Mouse (Mus musculus): Measurements from ENCODE around the gene Il1rap. TPM values are rescaled to one million over a fixed set of nuclear protein-coding genes. Genes with fewer than 3 reads are reported as not detected.

The Il1rap gene
- total RNA-seq, 2 experiments from 2014 or later = 3.2 to 3.3 TPM

DNA sequence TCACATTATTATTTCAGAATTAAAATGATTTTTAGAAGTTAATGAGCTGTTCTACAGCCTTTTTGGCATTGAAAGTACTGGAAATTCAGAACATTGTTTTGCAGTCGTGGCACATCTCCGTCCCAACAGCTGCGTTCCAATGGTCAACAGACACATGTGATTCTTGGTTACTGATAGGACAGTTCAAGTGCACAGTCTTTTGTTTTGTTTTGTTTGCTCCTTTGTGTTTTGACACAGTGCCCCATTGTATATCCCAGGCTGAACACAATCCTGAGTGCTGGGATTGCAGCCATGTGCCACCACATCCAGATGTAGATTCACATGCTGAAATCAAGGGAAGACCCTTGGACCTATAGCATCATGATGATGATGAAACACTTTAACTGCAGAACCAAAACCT is 129.4 kb downstream of the Il1rap start:
- DNase-seq = no peak
- intact Hi-C loops (cut with DNase I; ENCODE audit: low total_unique reads) = no loop called here

DNA sequence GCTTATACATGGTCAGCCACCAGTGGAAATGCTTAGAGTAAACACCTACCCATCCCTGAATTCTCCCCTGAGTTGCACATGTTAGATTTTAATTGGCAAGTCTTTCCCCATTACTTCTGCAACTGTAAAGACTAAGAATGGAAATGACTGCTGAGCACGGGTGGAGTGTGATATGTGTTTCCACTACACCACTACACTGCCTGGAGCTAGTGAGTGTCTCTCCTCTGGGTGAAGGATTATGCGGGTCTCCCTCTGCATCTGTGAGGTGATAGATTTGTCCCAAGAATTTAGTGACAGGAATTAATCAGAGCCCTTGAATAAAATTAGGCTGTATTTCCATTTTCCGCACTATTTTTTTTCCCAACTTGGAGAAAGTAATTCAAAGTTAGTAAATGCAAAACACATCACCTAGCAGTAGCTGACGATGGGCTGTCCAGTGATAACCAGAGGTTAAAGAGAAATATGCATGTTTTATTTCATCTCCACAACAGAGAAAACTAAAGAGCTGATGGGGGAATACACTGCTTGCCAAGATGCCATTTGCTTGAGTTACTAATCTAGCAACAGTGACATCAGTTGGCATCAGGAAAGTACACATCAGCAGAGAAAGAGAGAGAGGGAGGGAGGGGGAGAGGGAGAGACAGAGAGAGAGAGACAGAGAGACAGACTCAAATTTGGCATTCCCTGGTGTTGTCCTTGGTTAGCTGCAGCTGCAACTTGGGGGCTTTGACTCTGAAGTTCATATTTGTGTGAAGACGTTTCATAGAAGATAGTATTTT is 132.2 kb downstream of the Il1rap start:
- DNase-seq = no peak
- intact Hi-C loops (cut with DNase I; ENCODE audit: low total_unique reads) = no loop called here

DNA sequence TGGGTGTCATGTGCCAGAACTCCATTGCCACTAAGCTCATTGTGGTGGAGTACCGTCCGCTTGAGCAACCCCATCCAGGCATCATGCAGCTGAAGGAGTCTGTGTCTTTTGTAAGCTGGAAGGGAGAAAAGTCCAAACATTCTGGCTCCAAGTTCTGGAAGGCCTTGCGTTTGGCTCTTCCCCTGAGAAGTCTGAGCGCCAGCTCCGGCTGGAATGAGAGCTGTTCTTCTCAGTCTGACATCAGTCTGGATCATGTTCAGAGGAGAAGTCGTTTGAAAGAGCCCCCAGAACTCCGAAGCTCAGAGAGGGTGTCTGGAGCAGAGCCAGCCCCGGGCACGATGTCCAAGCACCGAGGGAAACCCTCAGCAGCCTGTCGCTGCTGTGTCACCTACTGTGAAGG is 141.0 kb downstream of the Il1rap start:
- intact Hi-C loops (cut with DNase I; ENCODE audit: low total_unique reads) = no loop called here
- peak; percentile 11 for DNase-seq

DNA sequence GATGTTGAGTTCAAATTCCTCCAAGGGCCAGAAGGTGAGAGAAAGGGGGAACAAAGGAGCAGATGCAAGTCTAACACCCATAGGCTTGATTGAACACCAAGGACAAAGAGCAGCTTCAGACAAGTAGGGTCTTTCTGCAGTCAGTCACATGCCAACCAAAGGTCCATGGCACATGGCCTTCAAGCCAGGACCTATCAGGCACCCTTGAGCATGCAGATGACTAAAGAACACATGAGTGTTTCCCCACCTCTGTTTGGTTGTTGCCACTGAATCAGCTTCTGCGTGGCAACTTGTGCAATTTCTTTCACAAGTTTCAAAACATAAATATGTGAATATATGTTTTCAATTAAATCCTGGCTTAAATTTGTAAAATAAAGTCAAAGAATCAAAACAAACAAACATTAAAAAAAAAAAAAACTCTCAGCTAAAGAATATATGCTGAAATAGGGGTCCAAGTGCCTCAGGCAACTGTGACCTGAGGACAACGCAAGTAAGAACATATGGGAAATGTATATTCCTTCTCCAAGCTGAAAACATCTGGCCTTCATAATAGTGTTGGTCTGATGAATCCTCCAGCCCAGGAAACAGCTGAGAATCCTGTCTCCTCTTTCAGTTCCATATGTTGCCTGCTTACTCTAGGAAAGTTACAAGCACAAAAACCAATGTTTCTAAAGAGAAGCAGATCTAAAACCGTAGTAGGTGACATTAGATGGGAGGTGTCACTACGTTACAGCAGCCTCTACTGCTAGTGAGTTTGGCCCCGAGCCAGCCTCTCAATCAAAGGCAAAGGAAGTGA is 142.6 kb downstream of the Il1rap start:
- intact Hi-C loops (cut with DNase I; ENCODE audit: low total_unique reads) = no loop called here
- DNase-seq = no peak

DNA sequence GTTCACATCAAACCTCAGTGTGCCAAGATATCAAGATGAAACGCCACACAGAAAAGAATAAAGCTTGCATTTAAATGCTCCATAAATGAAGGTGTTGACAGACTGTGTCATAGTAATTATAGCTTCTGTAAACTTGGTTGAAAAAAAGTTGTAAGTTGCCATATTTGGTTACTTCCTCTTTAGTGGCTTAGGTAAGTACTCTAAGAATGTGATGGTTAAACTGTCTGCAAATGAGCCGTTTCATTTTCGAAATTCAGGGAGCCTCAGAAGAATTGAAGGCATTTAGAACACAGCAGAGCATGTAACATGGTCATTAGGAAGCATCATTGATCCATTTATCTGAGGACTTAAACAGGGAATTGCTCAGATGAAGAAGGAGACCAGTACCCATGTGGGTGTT is 146.6 kb downstream of the Il1rap start:
- intact Hi-C loops (cut with DNase I; ENCODE audit: low total_unique reads) = no loop called here
- DNase-seq = no peak

DNA sequence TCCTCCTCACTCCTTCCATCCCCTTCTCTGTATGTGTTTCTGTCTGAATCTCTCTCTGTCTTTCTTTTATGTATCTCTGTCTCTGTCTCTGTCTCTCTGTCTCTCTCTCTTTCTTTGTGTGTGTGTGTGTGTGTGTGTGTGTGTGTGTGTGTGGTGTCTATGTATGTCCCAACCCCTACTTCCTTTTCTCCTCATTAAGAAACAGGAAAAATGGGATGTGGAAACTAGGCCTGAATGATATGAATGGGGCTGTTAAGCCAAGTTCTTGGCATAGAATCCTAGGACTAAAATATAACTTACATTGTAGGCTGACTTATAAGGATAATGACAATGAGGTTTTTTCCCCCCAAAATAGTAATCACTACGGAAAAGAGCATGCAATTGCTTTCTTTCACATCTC is 149.4 kb downstream of the Il1rap start:
- intact Hi-C loops (cut with DNase I; ENCODE audit: low total_unique reads) = no loop called here
- DNase-seq = no peak

DNA sequence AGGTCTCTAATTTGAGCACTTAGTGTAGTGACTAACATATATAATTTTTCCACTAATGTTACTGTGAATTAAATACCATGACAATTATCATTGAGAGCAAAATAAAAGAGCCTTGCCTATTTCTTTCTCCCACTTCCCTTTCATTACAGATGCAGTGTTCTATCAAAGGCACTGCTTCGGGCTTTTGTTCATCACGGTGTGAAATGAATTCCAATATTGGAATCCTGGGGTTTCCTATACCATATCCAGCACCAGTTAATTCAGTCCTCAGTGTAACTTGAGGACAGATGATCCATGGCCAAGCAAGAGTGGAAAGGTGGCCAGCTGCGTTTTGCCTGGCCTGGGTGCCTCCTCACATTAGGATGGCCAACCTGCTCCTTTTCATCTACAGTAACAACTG is 151.1 kb downstream of the Il1rap start:
- intact Hi-C loops (cut with DNase I; ENCODE audit: low total_unique reads) = no loop called here
- no peak for DNase-seq

DNA sequence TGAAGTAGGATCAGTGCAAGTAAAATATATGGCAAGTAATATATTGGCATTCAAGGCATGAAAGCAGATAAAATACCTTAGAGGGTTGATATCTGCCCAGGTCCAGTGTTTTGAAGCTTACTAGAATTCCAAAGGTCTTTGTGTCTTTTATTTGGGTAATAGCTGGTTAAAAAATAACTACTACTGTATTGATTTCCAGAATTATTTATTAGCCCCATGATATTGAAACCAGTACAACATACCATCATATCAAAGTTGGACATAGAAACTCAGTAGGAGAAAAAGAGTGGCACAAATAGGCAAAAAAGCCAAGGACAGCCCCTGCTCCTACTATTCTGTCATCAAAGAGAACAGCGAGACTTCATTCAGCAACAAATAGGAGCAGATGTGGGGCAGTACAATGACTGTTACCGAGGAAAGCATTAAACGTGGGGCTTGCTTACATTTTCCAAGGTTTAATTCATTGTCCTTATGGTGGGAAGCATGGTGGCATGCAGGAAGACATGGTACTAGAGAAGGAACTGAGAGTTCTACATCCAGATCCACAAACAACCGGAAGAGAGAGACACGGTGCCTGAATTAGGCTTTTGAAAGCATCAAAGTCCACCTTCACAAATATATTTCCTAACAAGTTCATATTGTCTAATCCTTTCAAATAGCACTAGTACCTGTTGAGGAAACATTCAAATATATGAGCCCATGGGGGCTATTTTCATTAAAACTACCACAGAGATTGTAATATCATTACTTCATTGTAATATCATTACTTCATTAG is 174.1 kb downstream of the Il1rap start:
- DNase-seq = no peak

DNA sequence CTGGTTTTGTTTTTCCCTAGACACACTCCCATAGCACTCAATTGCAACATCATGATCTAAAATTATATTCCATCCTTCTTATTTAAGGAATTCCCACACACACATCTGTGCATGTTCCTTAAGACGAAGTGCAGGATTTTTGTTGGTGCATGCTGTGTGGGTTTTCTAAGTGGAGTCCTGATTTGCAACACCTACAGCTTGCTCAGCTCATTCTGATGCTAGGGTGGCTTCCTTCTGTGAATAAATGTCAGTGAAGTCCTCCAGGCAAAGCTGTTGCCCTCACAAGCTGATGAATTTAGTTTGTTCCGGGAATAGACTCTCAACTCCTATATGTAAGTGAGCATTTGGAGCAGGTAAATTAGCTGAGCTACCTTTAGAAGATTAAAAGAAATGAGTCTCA is 194.5 kb downstream of the Il1rap start:
- no peak for DNase-seq
- intact Hi-C loops (cut with DNase I; ENCODE audit: low total_unique reads) = no loop called here

More for the DNA sequence above, 174.1 kb downstream of the Il1rap start:
- intact Hi-C loops (cut with DNase I; ENCODE audit: low total_unique reads) = no loop called here

DNA sequence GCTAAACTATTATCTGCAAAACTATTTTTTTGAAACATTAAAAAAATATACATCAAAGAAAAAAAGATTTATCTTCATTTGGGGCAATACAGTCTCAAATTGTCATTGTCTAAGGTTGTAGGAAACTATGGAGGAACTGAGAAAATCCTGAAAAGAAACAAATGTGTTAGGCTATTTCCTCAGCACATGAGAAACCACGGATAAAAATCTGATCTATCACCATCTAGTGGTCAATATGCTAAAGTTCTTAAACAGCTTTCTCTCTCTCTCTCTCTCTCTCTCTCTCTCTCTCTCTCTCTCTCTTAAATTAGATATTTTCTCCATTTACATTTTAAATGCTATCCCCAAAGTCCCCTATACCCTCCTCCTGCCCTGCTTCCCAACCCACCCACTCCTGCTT is 195.6 kb downstream of the Il1rap start:
- no peak for DNase-seq
- intact Hi-C loops (cut with DNase I; ENCODE audit: low total_unique reads) = no loop called here

Other genes with a start within 250 kb of the Il1rap start
- 1 to 10 TPM; 3.4 to 5.5 TPM for gene Cldn1, start 209.9 kb upstream of the Il1rap start, total RNA-seq (2021)
- not detected for gene Cldn16, start 118.6 kb upstream of the Il1rap start, total RNA-seq (2021)
- not detected for gene Tmem207, start 54.9 kb upstream of the Il1rap start, total RNA-seq (2021)